Mouse (Mus musculus) gastrocnemius, adult 2 months (tissue): ENCODE data around the gene Itgav. TPM values are rescaled to one million over a fixed set of nuclear protein-coding genes. Genes with fewer than 3 reads are reported as not detected.

Experiments
- DNase-seq: peaks from one replicate; pipeline ENCODE4 v3.0.0; 2022
- H3K27ac ChIP-seq: fragments of 200-600 bp; 2 replicates; pipeline ENCODE4 v1.8.1; 2022; ENCODE audit warnings: mild to moderate bottlenecking
- H3K4me3 ChIP-seq: fragments of 200-600 bp; 2 replicates; pipeline ENCODE4 v1.8.1; 2022; ENCODE audit warnings: mild to moderate bottlenecking, moderate library complexity
- CTCF ChIP-seq: fragments of 200-600 bp; IDR thresholded peaks from 2 replicates; pipeline ENCODE4 v1.8.1; 2022; ENCODE audit warnings: antibody characterized with exemption, mild to moderate bottlenecking, moderate library complexity
- intact Hi-C: fragments of 180-260 bp; cut with DNase I; formaldehyde crosslinking; loops from one replicate; pipeline ENCODE4 v1.15.1; 2025
- long read RNA-seq, 2 experiments: library from polyadenylated mRNA; stranded (forward); transcript quantifications; one replicate each; pipeline ENCODE4 v2.0.0; 2021
- total RNA-seq, 2 experiments: library from RNA; stranded (reverse); gene quantifications; 2 replicates each; pipeline ENCODE4 v1.2.3; 2021

The Itgav gene
- 10 to 100 TPM; 33.2 to 43.9 TPM for total RNA-seq
- long read RNA-seq, experiment 1, full-length matches to known transcripts: 9 of 30 reads
- long read RNA-seq, experiment 1, partial matches to known transcripts: 5 of 30 reads
- long read RNA-seq, experiment 1, other reads (novel, unspliced or antisense): 16 of 30 reads
- long read RNA-seq, experiment 2, full-length matches to known transcripts: 10 of 39 reads
- long read RNA-seq, experiment 2, partial matches to known transcripts: 5 of 39 reads
- long read RNA-seq, experiment 2, other reads (novel, unspliced or antisense): 24 of 39 reads

DNA sequence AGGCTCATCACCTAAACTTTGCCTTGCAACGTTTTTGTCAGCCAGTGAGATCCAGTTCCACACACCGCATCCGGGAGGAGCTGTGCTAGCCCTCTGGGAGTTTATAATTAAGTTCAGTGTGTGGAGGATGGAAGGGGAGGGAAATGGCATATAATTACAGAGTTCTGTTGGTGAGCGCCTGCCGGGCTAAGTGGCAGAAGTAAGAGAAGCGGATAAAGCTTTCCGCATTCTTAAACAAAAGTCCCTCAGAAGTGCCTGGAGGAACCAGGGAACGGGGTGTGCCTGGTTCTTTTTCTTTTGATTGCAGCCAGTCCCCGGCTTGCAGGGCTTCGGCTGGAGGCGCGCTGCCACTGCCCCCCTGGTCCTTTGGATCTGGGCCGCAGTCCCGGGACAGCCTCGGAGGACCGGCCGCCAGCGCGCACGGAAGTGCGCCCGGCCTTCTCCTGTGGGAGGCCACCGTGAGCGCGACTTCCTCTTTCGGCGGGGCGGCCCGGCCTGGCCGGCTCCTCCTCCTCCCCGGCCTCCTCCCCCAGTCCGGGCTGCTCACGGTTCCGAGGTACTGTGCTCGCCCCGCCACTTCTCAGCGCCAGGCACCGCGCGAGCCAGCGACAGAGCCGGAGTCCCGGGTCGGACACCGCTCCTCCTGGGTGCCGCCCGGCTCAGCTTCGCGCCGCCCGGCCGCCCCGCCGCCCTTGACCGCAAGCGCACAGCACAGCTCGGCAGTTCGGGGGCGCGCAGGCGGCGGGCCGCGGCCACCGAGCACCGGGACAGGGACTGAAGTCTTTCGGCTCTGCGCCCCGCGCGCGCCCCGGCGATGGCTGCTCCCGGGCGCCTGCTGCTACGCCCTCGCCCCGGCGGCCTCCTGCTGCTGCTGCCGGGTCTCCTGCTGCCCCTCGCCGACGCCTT, at the start of gene Itgav:
Gene Itgav, plus strand, starts transcription at position 477 of the 906 bp plus-strand sequence.
- intact Hi-C loops: loop anchor here (1.0 to 5.0 kb wide), 4 partner anchors 17 to 77 kb away; no protein-coding TSS in a partner anchor
- Histone ChIP-seq H3K27ac (peak within 1 kb of the TSS; percentile 95), H3K4me3 (peak within 1 kb of the TSS; percentile 72)
- TF ChIP-seq CTCF: peak; percentile 11; the same call in 1 of the 2 replicates
- DNase-seq: peak; percentile 98

DNA sequence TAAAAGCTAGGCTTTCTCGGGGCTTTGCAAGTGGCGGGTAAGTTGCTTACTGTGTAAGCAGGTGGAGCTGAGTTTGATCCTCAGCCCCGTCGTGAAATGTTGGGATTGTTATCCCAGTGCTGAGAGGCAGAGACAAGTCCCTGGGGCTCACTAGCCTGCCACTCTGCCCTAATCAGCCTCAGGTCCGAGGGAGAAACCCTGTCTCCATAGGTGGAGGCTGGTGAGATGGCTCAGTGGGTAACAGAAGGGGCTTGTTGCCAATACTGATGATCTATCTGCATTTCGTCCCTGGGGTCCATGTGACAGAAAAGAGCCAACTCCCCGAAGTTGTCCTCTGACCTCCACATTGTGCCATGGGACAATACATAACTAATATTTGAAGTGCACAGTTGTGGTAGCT, 49.8 kb upstream of the Itgav start:
- H3K27ac ChIP-seq: no peak overlapping the region
- H3K4me3 ChIP-seq: no peak overlapping the region
- TF ChIP-seq CTCF: no peak
- DNase-seq: no peak
- intact Hi-C loops: no loop called here

DNA sequence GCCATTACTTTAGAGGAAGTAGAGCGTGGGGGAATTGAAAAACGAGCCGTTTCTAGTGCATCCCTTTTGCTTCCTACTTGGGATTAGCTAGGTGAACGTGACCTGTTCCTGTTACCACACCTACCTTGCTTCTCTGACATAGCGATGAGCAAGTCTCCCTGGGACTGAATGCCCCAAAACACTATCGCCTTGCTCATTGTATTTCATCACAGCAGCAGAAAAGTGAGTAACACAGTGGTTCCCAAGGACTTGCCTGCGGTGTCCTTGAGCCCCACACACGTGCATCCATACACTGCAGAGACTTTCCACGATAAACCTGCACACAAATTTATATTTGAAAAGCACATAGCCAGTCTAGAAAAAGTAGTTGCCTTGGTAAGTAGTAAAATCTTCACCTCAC, 49.3 kb upstream of the Itgav start:
- intact Hi-C loops: no loop called here
- no peak for DNase-seq
- no peak for TF ChIP-seq CTCF
- H3K4me3 ChIP-seq: no peak overlapping the region
- no peak overlapping the region for H3K27ac ChIP-seq

GRCm38 (mm10) chr2:83675681-83676080, 48.5 kb upstream of the Itgav start:
- intact Hi-C loops: no loop called here
- peak overlapping the region; percentile 35; the same call in 1 of the 2 replicates for H3K27ac ChIP-seq

DNA sequence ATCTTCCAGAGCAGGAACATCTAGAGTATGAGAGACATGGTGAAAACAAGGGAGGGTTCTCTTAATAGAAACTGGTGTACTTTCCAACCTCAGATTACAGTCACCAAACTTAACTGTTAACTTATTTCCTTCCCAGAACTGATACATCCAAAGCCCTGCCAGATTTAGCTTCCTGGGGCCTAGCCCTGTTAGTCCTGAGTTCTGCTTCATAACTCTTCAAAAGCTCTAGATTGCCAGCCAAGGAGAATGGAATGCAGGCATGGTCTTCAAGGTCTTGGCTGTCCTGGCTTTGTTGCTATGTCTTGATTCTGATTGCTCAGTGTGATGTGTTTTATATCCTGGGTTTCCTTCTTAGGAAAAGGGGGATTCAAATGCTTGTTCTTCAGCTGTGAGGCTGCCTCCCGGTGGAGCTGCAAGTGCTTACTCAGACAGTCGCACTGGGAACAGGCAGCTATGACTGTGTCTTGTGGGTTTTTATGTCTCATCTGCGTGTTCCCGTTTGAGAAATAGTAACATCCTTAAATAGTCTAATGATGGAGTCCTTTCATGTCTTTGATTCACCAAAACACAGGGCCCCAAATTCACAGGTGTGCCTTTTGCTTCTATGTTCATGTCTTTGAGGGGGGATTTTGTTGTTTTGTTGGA, 47.8 kb upstream of the Itgav start:
- intact Hi-C loops: no loop called here
- peak overlapping the region; percentile 35; the same call in 1 of the 2 replicates for H3K27ac ChIP-seq

More at GRCm38 (mm10) chr2:83675681-83676080, 48.5 kb upstream of the Itgav start:
- TF ChIP-seq CTCF: no peak
- no peak for DNase-seq
- no peak overlapping the region for H3K4me3 ChIP-seq

DNA sequence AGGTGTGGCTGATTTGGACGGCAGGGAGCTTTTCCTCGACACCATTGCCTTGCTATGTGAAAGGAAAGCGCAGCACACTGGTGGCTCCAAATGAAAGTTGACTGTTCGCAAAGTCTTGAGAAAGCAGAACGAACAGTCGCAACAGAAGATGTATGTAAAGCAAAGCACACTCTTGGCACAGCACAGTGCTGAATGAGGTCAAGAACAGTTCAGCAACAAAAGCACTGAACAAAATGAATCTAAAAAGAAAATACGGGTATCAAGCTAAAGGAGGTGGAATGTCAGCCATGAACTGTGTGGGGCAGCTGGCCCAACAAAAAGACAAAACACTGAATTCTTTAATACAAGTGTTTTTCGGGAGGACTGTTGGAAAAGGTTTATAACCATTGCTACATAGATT, 42.9 kb upstream of the Itgav start:
- H3K4me3 ChIP-seq: no peak overlapping the region
- intact Hi-C loops: no loop called here
- DNase-seq: no peak
- no peak for TF ChIP-seq CTCF
- no peak overlapping the region for H3K27ac ChIP-seq

More for the DNA sequence above, 47.8 kb upstream of the Itgav start:
- H3K4me3 ChIP-seq: no peak overlapping the region
- no peak for DNase-seq
- TF ChIP-seq CTCF: no peak

DNA sequence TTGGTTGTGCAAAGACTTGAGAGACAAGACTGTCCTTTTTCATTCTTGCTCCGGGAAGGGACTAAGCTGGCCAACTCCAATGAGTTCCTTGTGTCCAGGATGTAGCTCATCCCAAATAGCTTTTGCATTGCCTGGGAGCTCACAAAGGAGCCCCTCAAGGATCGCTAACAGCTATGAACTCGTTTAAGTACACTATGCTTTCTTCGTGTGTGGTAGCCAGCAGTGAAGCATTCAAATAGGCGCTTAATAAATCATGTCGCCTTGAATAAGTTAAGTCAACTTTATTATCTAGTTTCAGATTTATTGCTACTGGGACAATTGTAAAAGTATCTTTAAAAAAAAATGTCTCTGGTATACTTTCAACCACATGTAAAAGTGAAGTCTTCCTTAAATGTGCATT, 42.4 kb upstream of the Itgav start:
- no peak for DNase-seq
- H3K27ac ChIP-seq: no peak overlapping the region
- no peak for TF ChIP-seq CTCF
- no peak overlapping the region for H3K4me3 ChIP-seq
- intact Hi-C loops: no loop called here

DNA sequence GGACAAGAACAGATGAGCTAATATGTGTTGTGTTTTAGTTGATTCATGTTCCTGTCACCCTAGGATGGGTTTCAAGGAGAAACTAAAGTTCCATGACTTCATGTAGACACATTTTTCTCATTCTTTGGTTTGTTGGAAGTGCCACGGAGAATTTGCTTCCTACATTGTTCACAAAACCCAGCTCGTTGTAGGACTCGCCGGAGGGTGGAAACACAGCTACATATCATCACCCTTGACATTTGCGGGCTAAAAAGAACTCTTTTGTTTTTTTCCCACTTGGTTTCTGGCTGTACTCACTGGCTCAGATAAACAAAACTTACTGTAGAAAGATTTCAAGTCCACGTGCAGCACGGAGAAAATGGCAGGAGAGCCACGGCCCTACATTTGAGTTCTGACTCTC, 41.9 kb upstream of the Itgav start:
- no peak for TF ChIP-seq CTCF
- no peak overlapping the region for H3K4me3 ChIP-seq
- no peak overlapping the region for H3K27ac ChIP-seq
- no peak for DNase-seq
- intact Hi-C loops: no loop called here

GRCm38 (mm10) chr2:83683731-83684519, 40.3 kb upstream of the Itgav start:
- Histone ChIP-seq H3K27ac (no peak overlapping the region), H3K4me3 (no peak overlapping the region)
- no peak for DNase-seq
- intact Hi-C loops: no loop called here
- TF ChIP-seq CTCF: no peak

DNA sequence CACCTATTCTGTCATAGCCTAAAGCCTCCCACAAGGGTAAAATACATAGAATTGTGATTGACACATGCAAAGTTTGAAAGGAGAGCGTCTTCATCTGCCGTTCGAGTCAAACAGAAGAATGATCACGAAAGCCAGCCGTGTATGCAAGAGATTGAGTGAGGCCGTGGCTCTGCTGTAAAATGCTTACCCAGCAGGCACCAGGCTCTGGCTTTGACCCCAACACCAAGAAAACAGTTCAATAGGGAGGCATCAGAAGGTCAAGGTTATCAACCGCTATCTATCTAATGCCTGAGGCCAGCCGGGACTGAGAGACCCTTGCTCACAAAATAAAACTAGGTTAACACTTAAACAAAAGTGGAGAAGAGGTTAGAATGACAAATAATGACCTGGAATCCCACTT, 39.5 kb upstream of the Itgav start:
- Histone ChIP-seq H3K4me3 (no peak overlapping the region), H3K27ac (no peak overlapping the region)
- intact Hi-C loops: no loop called here
- DNase-seq: no peak
- no peak for TF ChIP-seq CTCF

GRCm38 (mm10) chr2:83690372-83690771, 33.8 kb upstream of the Itgav start:
- TF ChIP-seq CTCF: no peak
- intact Hi-C loops: no loop called here
- DNase-seq: no peak
- Histone ChIP-seq H3K4me3 (no peak overlapping the region), H3K27ac (no peak overlapping the region)
